Mouse (Mus musculus): ENCODE results near the gene Vmn1r8.
"Not testable (repeated sequence)": the region's sequence is repeated elsewhere in the genome, so short reads cannot be mapped to it uniquely, and the experiment has no call there.

The Vmn1r8 gene

GRCm38 (mm10) chr6:57031984-57032383, at the start of gene Vmn1r8:
Gene Vmn1r8 (plus strand): TSS chr6:57032284.
- no peak for DNase-seq (ENCODE audit: low read depth, low spot score)

GRCm38 (mm10) chr6:56996943-56997342, 35.1 kb upstream of the Vmn1r8 start, which contains the start of gene Vmn1r6:
Gene Vmn1r6 (plus strand): TSS chr6:56997243.
- DNase-seq (ENCODE audit: low read depth, low spot score): no peak

- DNase-seq (ENCODE audit: low read depth, low spot score): not testable (repeated sequence)
These were observed 6.9 kb upstream of the Vmn1r8 start, which contains the start of gene Vmn1r7 for GRCm38 (mm10) chr6:57025224-57025623. Gene Vmn1r7 (minus strand): TSS chr6:57025324.

- DNase-seq (ENCODE audit: low read depth, low spot score): no peak
These were observed 2.6 kb downstream of the Vmn1r8 start for GRCm38 (mm10) chr6:57034674-57035073.

GRCm38 (mm10) chr6:57063730-57064129, 31.6 kb downstream of the Vmn1r8 start:
- DNase-seq (ENCODE audit: low read depth, low spot score): peak; percentile 53

- no peak for DNase-seq (ENCODE audit: low read depth, low spot score)
These were observed 34.4 kb downstream of the Vmn1r8 start, which contains the start of gene Vmn1r9 for GRCm38 (mm10) chr6:57066487-57066886. Gene Vmn1r9 (plus strand): TSS chr6:57066787.

All from ZHBTc4 (cell line).